In genomic region chr3:96221640-96222038, GRCm38 (mm10) we compare ENCODE assay signal across 8 mouse cellular contexts. TPM values are rescaled to one million over a fixed set of nuclear protein-coding genes. Genes with fewer than 3 reads are reported as not detected.
A peak's percentile ranks its signal among the peaks of the same experiment; 100 is the strongest.
DNase-seq lines count a peak whose midpoint lies in the region; ATAC-seq lines count a peak whose summit lies in the region.

No protein-coding gene starts in this region.

- DNase-seq in kidney, adult 11 months = no peak
- DNase-seq in thymus, postnatal 14 days = peak; percentile 46
- DNase-seq in adipocyte (ENCODE audit: low spot score) = no peak
- DNase-seq in frontal cortex, postnatal 14 days (ENCODE audit: low spot score in 2 of 2) = no peak

- H3K4me2 ChIP-seq in kidney, embryonic 14.5 days (replicated peaks; ENCODE audit: low read depth, low read length) = peak overlapping the region; percentile 82
- H3K4me2 ChIP-seq in heart, embryonic 16.5 days (ENCODE audit: low read depth, low read length) = peak overlapping the region; percentile 91
- peak overlapping the region; percentile 81 for H3K4me2 ChIP-seq in liver, embryonic 16.5 days (ENCODE audit: low read depth, low read length)

- WGBS in kidney, embryonic 14.5 days = 13% methylated on average over 9 of the region's 9 CpGs
- 25% methylated on average over 9 of the region's 9 CpGs for WGBS in heart, embryonic 16.5 days
- 14% methylated on average over 9 of the region's 9 CpGs for WGBS in liver, embryonic 16.5 days (ENCODE audit: insufficient replicate concordance)

- peak overlapping the region; percentile 93 for H3K9ac ChIP-seq in kidney, embryonic 14.5 days (ENCODE audit: low read depth, low read length)
- peak overlapping the region; percentile 81 for H3K9ac ChIP-seq in heart, embryonic 16.5 days (ENCODE audit: low read length)
- peak overlapping the region; percentile 83 for H3K9ac ChIP-seq in liver, embryonic 16.5 days (ENCODE audit: low read depth, low read length)

- ATAC-seq in kidney, embryonic 14.5 days (ENCODE audit: low FRiP score, low TSS enrichment) = no peak
- ATAC-seq in heart, embryonic 16.5 days (replicated peaks; ENCODE audit: extremely low read depth, insufficient read depth, low FRiP score) = no peak
- no peak for ATAC-seq in liver, embryonic 16.5 days (ENCODE audit: low read depth)

- peaks cover 35% of the 10 kb centered on the region for H3K4me1 ChIP-seq in kidney, embryonic 14.5 days (ENCODE audit: control insufficient read depth, insufficient read depth, low read length)
- peaks cover 6% of the 10 kb centered on the region for H3K4me1 ChIP-seq in brown adipose tissue, adult 24 weeks (ENCODE audit: control insufficient read depth, insufficient read depth, insufficient read length, low read length)
- peaks cover 28% of the 10 kb centered on the region for H3K4me1 ChIP-seq in heart, embryonic 16.5 days (ENCODE audit: control insufficient read depth, insufficient read depth, low read length)
- H3K4me1 ChIP-seq in liver, embryonic 16.5 days (ENCODE audit: control insufficient read depth, low read depth, low read length) = peaks cover 36% of the 10 kb centered on the region

- H3K4me3 ChIP-seq in kidney, embryonic 14.5 days (ENCODE audit: low read length) = peak overlapping the region; percentile 65
- H3K4me3 ChIP-seq in brown adipose tissue, adult 24 weeks (ENCODE audit: insufficient read depth, low read depth, low read length) = peak overlapping the region; percentile 69
- peak overlapping the region; percentile 77 for H3K4me3 ChIP-seq in heart, embryonic 16.5 days (ENCODE audit: low read length)
- H3K4me3 ChIP-seq in liver, embryonic 16.5 days (ENCODE audit: low read depth, low read length) = peak overlapping the region; percentile 68

- H3K27ac ChIP-seq in kidney, embryonic 14.5 days (ENCODE audit: low read depth, low read length) = peak overlapping the region; percentile 100
- peak overlapping the region; percentile 83 for H3K27ac ChIP-seq in brown adipose tissue, adult 24 weeks (replicated peaks; ENCODE audit: low read depth, low read length)
- H3K27ac ChIP-seq in heart, embryonic 16.5 days (ENCODE audit: low read length) = peak overlapping the region; percentile 100
- peak overlapping the region; percentile 99 for H3K27ac ChIP-seq in liver, embryonic 16.5 days (ENCODE audit: low read length)

- no peaks in the 10 kb centered on the region for H3K9me3 ChIP-seq in kidney, embryonic 14.5 days (ENCODE audit: control insufficient read depth, low read length)
- H3K9me3 ChIP-seq in heart, embryonic 16.5 days (replicated peaks; ENCODE audit: control insufficient read depth, low read length) = no peaks in the 10 kb centered on the region
- H3K9me3 ChIP-seq in liver, embryonic 16.5 days (replicated peaks; ENCODE audit: control insufficient read depth, low read length) = no peaks in the 10 kb centered on the region

- no peaks in the 10 kb centered on the region for H3K36me3 ChIP-seq in kidney, embryonic 14.5 days (ENCODE audit: control insufficient read depth, insufficient read depth, low read length)
- no peaks in the 10 kb centered on the region for H3K36me3 ChIP-seq in heart, embryonic 16.5 days (ENCODE audit: control insufficient read depth, insufficient read depth)
- no peaks in the 10 kb centered on the region for H3K36me3 ChIP-seq in liver, embryonic 16.5 days (ENCODE audit: control insufficient read depth, insufficient read depth)

- no peaks in the 10 kb centered on the region for H3K27me3 ChIP-seq in kidney, embryonic 14.5 days (ENCODE audit: control insufficient read depth, insufficient read depth, low read length)
- no peaks in the 10 kb centered on the region for H3K27me3 ChIP-seq in heart, embryonic 16.5 days (ENCODE audit: control insufficient read depth, insufficient read depth, low read length)
- no peaks in the 10 kb centered on the region for H3K27me3 ChIP-seq in liver, embryonic 16.5 days (ENCODE audit: control insufficient read depth, insufficient read depth, low read depth, low read length)

RNA-seq across cellular contexts. Expression of gene Hist2h2be, which starts 0.7 kb away (rescaled TPM):
- polyA plus RNA-seq in kidney, embryonic 14.5 days (2014; fragmentation: Nextera tagmentation; extraction: Ambion mirVana) = 9.2 and 13.1 TPM in 2 replicates
- polyA plus RNA-seq in brown adipose tissue, adult 24 weeks (2012; ENCODE audit: insufficient read depth, insufficient read length, missing spikeins) = 13.2 and 16.0 TPM in 2 replicates
- polyA plus RNA-seq in heart, embryonic 16.5 days (2015; fragmentation: Nextera tagmentation; extraction: Ambion mirVana) = 7.8 and 9.4 TPM in 2 replicates
- polyA plus RNA-seq in liver, embryonic 16.5 days (2015; fragmentation: Nextera tagmentation; extraction: Ambion mirVana) = 7.2 and 8.7 TPM in 2 replicates

RNA-seq across cellular contexts. Expression of gene Hist2h2ac, which starts 1.0 kb away (rescaled TPM):
- 11.3 and 17.1 TPM in 2 replicates for polyA plus RNA-seq in kidney, embryonic 14.5 days (2014; fragmentation: Nextera tagmentation; extraction: Ambion mirVana)
- not detected in 2 replicates for polyA plus RNA-seq in brown adipose tissue, adult 24 weeks (2012; ENCODE audit: insufficient read depth, insufficient read length, missing spikeins)
- polyA plus RNA-seq in heart, embryonic 16.5 days (2015; fragmentation: Nextera tagmentation; extraction: Ambion mirVana) = 5.0 and 6.4 TPM in 2 replicates
- 11.6 and 16.7 TPM in 2 replicates for polyA plus RNA-seq in liver, embryonic 16.5 days (2015; fragmentation: Nextera tagmentation; extraction: Ambion mirVana)

RNA-seq across cellular contexts. Expression of gene Hist2h2ab, which starts 2.0 kb away (rescaled TPM):
- polyA plus RNA-seq in kidney, embryonic 14.5 days (2014; fragmentation: Nextera tagmentation; extraction: Ambion mirVana) = 2.2 and 2.4 TPM in 2 replicates
- not detected in 2 replicates for polyA plus RNA-seq in brown adipose tissue, adult 24 weeks (2012; ENCODE audit: insufficient read depth, insufficient read length, missing spikeins)
- polyA plus RNA-seq in heart, embryonic 16.5 days (2015; fragmentation: Nextera tagmentation; extraction: Ambion mirVana) = not detected in 2 replicates
- polyA plus RNA-seq in liver, embryonic 16.5 days (2015; fragmentation: Nextera tagmentation; extraction: Ambion mirVana) = 0.73 and 0.95 TPM in 2 replicates

RNA-seq across cellular contexts. Expression of gene Bola1, which starts 2.1 kb away (rescaled TPM):
- polyA plus RNA-seq in kidney, embryonic 14.5 days (2014; fragmentation: Nextera tagmentation; extraction: Ambion mirVana) = 65.0 and 70.9 TPM in 2 replicates
- 36.7 and 42.5 TPM in 2 replicates for polyA plus RNA-seq in brown adipose tissue, adult 24 weeks (2012; ENCODE audit: insufficient read depth, insufficient read length, missing spikeins)
- 40.0 and 43.5 TPM in 2 replicates for polyA plus RNA-seq in heart, embryonic 16.5 days (2015; fragmentation: Nextera tagmentation; extraction: Ambion mirVana)
- polyA plus RNA-seq in liver, embryonic 16.5 days (2015; fragmentation: Nextera tagmentation; extraction: Ambion mirVana) = 29.4 and 32.1 TPM in 2 replicates

RNA-seq across cellular contexts. Expression of gene Hist2h3c2, which starts 17.3 kb away (rescaled TPM):
- 5.4 and 6.9 TPM in 2 replicates for polyA plus RNA-seq in kidney, embryonic 14.5 days (2014; fragmentation: Nextera tagmentation; extraction: Ambion mirVana)
- polyA plus RNA-seq in brown adipose tissue, adult 24 weeks (2012; ENCODE audit: insufficient read depth, insufficient read length, missing spikeins) = 3.3 and 5.7 TPM in 2 replicates
- 2.7 and 3.8 TPM in 2 replicates for polyA plus RNA-seq in heart, embryonic 16.5 days (2015; fragmentation: Nextera tagmentation; extraction: Ambion mirVana)
- polyA plus RNA-seq in liver, embryonic 16.5 days (2015; fragmentation: Nextera tagmentation; extraction: Ambion mirVana) = 9.2 and 9.8 TPM in 2 replicates
